Mouse (Mus musculus): ENCODE data around the gene Exoc6b.

The Exoc6b gene

GRCm38 (mm10) chr6:84582826-84583225 lies 486.5 kb downstream of the Exoc6b start:
- DNase-seq = no peak

GRCm38 (mm10) chr6:84581833-84582445 lies 487.4 kb downstream of the Exoc6b start:
- no peak for DNase-seq

- no peak for DNase-seq
These were observed 488.1 kb downstream of the Exoc6b start for GRCm38 (mm10) chr6:84580979-84581832.

DNA sequence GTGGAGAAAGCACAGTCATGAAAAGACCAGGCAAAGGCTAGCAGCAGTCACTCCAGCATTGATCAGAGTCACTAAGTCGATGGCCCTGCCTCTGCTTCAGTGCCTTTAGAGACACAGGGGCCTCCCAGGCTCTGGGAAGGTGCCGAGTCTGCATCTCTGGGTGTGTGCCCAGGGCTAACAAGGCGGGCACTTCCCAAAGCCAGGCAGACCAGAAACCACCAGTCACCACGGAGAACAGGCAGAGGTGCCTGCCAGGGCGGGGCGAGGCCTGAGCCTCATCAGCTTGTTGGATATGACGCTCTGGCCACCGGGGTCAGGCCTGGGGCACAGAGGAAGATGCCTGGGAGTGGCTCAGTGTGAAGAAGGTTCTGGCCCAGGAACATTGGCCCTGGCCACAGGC lies 489.8 kb downstream of the Exoc6b start:
- DNase-seq = no peak

GRCm38 (mm10) chr6:84578928-84579327 lies 490.4 kb downstream of the Exoc6b start:
- DNase-seq = peak; percentile 42

DNA sequence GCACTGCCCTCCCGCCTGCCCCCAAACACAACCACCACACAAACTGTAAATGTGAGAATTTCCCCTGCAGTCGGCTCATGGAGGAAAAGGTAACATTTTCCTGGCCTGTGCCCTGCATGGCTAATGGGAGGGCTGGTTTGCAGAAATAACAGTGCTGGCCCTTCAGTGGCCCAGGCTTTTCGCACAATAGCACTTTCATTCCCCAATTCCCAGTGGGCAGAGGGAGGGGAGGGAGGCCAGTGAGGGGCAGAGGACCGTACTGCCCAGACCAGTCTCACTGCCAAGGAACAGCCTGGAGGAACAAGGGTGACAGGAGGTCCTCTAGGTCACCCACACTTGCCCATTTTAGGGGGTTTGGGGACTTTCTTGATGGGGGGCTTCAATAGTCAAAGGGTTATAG lies 491.4 kb downstream of the Exoc6b start:
- no peak for DNase-seq

DNA sequence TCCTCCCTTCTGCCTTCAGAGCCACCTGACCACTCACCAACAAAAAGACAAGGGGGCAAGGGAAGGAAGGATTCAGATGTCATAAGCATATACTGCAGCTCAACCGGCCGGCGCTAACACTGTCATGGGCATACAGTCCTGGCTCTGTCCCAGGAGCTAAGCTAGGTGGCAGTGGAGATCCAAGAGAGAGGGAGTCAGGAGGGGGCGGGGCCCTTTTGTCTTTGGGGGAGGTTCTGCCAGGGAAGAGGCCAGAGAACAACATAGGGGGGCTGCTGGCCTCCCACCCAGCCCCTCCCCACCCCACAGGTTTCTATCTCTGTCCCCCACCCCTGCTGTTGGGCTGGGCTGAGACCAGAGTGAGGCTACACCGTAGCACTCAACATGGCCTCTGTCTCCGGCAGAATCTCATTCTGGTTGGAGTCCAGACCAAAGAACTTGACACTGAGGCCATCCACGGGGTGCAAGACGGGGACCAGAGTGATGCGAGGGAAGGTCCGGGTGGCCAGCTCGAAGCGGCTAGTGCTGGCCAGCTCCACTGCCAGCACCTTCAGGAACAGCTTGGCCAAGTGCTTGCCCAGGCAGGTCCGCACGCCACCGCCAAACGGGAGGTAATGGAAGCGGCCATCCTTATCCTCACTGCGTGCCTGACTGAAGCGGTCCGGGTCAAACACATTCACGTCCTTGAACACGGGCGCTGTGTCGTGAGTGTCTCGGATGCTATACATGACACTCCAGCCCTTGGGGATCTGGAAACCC lies 495.2 kb downstream of the Exoc6b start:
- DNase-seq = no peak

DNA sequence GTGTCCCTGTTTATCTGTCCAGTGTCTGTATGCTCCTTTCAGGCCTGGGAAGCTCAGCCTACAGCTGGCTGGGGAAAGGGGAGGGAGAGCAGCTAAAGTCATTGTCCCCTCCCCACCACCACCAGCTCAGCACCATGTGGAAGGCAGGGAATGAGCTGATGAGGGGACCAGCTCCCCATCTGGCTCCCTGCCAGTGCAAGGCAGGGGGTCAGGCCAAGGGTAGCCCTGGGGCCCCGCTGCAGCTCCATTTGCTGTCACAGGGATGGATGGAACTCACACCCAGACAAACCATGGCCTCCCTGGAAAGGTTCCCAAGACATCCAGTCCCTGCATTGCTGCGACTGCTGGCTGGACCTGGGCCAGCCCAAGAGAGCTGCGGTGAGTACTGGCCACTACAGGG lies 499.3 kb downstream of the Exoc6b start:
- DNase-seq = no peak

DNA sequence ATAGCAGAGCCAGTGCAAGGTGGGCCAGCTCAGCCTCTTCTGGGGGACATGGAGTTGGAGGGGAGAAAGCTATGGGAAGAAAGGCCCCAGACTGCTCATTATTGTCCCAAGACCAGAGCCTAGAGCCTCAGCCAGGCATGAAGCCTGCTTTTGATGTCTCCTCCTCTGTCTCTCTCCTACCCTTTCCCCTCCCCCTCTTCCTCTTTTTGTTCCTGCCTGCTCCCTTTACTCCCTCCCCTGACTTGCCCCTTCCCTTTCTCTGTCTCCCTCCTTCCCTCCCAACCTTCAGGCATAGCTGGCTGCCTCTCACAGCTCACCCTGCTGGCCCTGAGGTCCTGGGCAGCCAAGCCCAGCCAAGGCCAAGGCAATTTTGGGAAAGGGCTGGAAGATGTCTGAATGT lies 499.7 kb downstream of the Exoc6b start:
- no peak for DNase-seq

GRCm38 (mm10) chr6:84568880-84569279 lies 500.4 kb downstream of the Exoc6b start:
- DNase-seq = no peak

Data from kidney, adult 18-20 months (tissue).